ENCODE assay signal across 24 mouse cellular contexts in the genomic region with DNA sequence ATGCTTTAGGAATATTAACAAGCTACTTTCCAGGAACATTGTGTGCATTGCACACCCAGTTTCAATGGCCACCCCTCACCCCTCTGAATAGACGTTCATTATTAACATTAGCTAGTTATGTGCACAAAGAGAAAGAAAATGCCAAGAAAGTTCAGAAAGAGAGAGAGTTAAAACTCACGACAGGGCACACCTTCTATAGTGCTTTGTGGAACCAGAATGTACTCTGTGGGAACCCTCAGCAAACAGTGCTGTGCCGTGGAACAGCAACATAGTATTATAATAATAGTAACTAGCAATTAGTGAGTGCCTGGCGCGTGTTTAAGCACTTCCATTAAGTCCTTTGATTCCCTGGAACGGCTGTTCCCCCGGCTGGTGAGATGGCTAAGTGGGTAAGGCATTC. TPM values are rescaled to one million over a fixed set of nuclear protein-coding genes. Genes with fewer than 3 reads are reported as not detected.
DNase-seq lines count a peak whose midpoint lies in the region; ATAC-seq lines count a peak whose summit lies in the region.
"Had no signal": no experiment of that assay in that cellular context is flagged by ENCODE, and none has a peak within 500 bp of the region (broad histone marks: within the 10 kb centered on the region; RNA-seq: fewer than 3 reads in every experiment).

No protein-coding gene starts in this region.

- no peaks in the 10 kb centered on the region for H3K36me3 ChIP-seq in forebrain, embryonic 13.5 days (ENCODE audit: poor library complexity, severe bottlenecking)
- H3K36me3 ChIP-seq in forebrain, embryonic 11.5 days (ENCODE audit: control insufficient read depth, insufficient read depth, low read length) = no peaks in the 10 kb centered on the region
- no peaks in the 10 kb centered on the region for H3K36me3 ChIP-seq in forebrain, embryonic 16.5 days (ENCODE audit: control insufficient read depth, insufficient read depth)
- H3K36me3 ChIP-seq in forebrain, embryonic 12.5 days (replicated peaks) = no peaks in the 10 kb centered on the region
- H3K36me3 ChIP-seq: embryonic facial prominence, embryonic 13.5 days; embryonic facial prominence, embryonic 15.5 days; G1E had no signal

- H3K27ac ChIP-seq in forebrain, embryonic 13.5 days = no peak overlapping the region
- no peak overlapping the region for H3K27ac ChIP-seq in forebrain, embryonic 11.5 days (ENCODE audit: low read depth, low read length)
- H3K27ac ChIP-seq in forebrain, embryonic 16.5 days (ENCODE audit: low read length) = no peak overlapping the region
- H3K27ac ChIP-seq in forebrain, embryonic 12.5 days = no peak overlapping the region
- H3K27ac ChIP-seq: embryonic facial prominence, embryonic 13.5 days; embryonic facial prominence, embryonic 15.5 days; gastrocnemius, adult 2 months had no signal

- H3K9me3 ChIP-seq in forebrain, embryonic 13.5 days (replicated peaks) = no peaks in the 10 kb centered on the region
- H3K9me3 ChIP-seq in forebrain, embryonic 11.5 days (ENCODE audit: control insufficient read depth, low read length) = no peaks in the 10 kb centered on the region
- H3K9me3 ChIP-seq in forebrain, embryonic 16.5 days (ENCODE audit: control insufficient read depth, low read length) = no peaks in the 10 kb centered on the region
- no peaks in the 10 kb centered on the region for H3K9me3 ChIP-seq in forebrain, embryonic 12.5 days
- H3K9me3 ChIP-seq: embryonic facial prominence, embryonic 13.5 days; embryonic facial prominence, embryonic 15.5 days; G1E had no signal

- peaks cover 52% of the 10 kb centered on the region for H3K27me3 ChIP-seq in forebrain, embryonic 13.5 days
- peaks cover 9% of the 10 kb centered on the region for H3K27me3 ChIP-seq in forebrain, embryonic 11.5 days (ENCODE audit: control insufficient read depth, insufficient read depth, low read length)
- H3K27me3 ChIP-seq in forebrain, embryonic 16.5 days (replicated peaks; ENCODE audit: control insufficient read depth, insufficient read depth, low read length) = peaks cover 12% of the 10 kb centered on the region
- H3K27me3 ChIP-seq in forebrain, embryonic 12.5 days = peaks cover 61% of the 10 kb centered on the region

- no peak for DNase-seq in forebrain, embryonic 11.5 days (ENCODE audit: low spot score)
- peak; percentile 45 for DNase-seq in brain, adult 2 months (ENCODE audit: low read depth, low spot score)
- DNase-seq in embryo, embryonic 10.5 days (ENCODE audit: low spot score) = no peak
- DNase-seq: adrenal gland, adult 8-10 months; adrenal gland, postnatal 14 days; adrenal gland, postnatal 36 days; B cell, adult 2 months; cerebellum, adult 11-12 months; cerebellum, adult 2 months; cerebellum, adult 9-10 months; cerebellum, postnatal 10 days; cerebellum, postnatal 25 days; embryo, embryonic 11 days; gastrocnemius, adult 2 months had no signal

- 8% methylated on average over 7 of the region's 7 CpGs for WGBS in forebrain, embryonic 13.5 days
- WGBS in forebrain, embryonic 11.5 days = 26% methylated on average over 7 of the region's 7 CpGs
- 6% methylated on average over 7 of the region's 7 CpGs for WGBS in forebrain, embryonic 16.5 days
- WGBS in forebrain, embryonic 12.5 days = 16% methylated on average over 7 of the region's 7 CpGs

- ATAC-seq in forebrain, embryonic 13.5 days = peak; percentile 50; the same call in 1 of the 2 replicates
- no peak; the same call in 1 of the 2 replicates for ATAC-seq in forebrain, embryonic 11.5 days (replicated peaks; ENCODE audit: low FRiP score)
- ATAC-seq in forebrain, embryonic 16.5 days = peak; percentile 25; the same call in 1 of the 2 replicates
- ATAC-seq in forebrain, embryonic 12.5 days (ENCODE audit: low FRiP score) = no peak; the same call in 1 of the 2 replicates
- ATAC-seq: activated CD4-positive, CD25-positive, alpha-beta regulatory T cell, adult 4 months; CD4-positive, CD25-positive, alpha-beta regulatory T cell, adult 4 months; Patski had no signal

- no peak overlapping the region for H3K4me3 ChIP-seq in forebrain, embryonic 13.5 days
- H3K4me3 ChIP-seq in forebrain, embryonic 11.5 days (ENCODE audit: low read depth, low read length) = no peak overlapping the region
- no peak overlapping the region for H3K4me3 ChIP-seq in forebrain, embryonic 16.5 days (replicated peaks; ENCODE audit: low read length)
- no peak overlapping the region for H3K4me3 ChIP-seq in forebrain, embryonic 12.5 days (replicated peaks)
- H3K4me3 ChIP-seq: embryonic facial prominence, embryonic 13.5 days; embryonic facial prominence, embryonic 15.5 days; erythroblast, embryonic 14.5 days; gastrocnemius, adult 2 months had no signal

- peaks cover 33% of the 10 kb centered on the region for H3K4me1 ChIP-seq in forebrain, embryonic 13.5 days
- H3K4me1 ChIP-seq in forebrain, embryonic 11.5 days (replicated peaks; ENCODE audit: control insufficient read depth, insufficient read depth, low read length) = peaks cover 10% of the 10 kb centered on the region; the same call in 1 of the 2 replicates
- H3K4me1 ChIP-seq in forebrain, embryonic 16.5 days (replicated peaks; ENCODE audit: control insufficient read depth, insufficient read depth, low read length) = peaks cover 21% of the 10 kb centered on the region
- H3K4me1 ChIP-seq in forebrain, embryonic 12.5 days = peaks cover 30% of the 10 kb centered on the region

- no peak overlapping the region for H3K4me2 ChIP-seq in forebrain, embryonic 13.5 days
- no peak overlapping the region for H3K4me2 ChIP-seq in forebrain, embryonic 11.5 days (ENCODE audit: low read depth, low read length, severe bottlenecking)
- H3K4me2 ChIP-seq in forebrain, embryonic 16.5 days (ENCODE audit: low read length) = no peak overlapping the region
- H3K4me2 ChIP-seq in forebrain, embryonic 12.5 days = no peak overlapping the region
- H3K4me2 ChIP-seq: embryonic facial prominence, embryonic 13.5 days; embryonic facial prominence, embryonic 15.5 days had no signal

- no peak overlapping the region for H3K9ac ChIP-seq in forebrain, embryonic 13.5 days
- no peak overlapping the region for H3K9ac ChIP-seq in forebrain, embryonic 11.5 days (ENCODE audit: low read length)
- H3K9ac ChIP-seq in forebrain, embryonic 16.5 days (replicated peaks; ENCODE audit: low read depth, low read length) = no peak overlapping the region
- no peak overlapping the region for H3K9ac ChIP-seq in forebrain, embryonic 12.5 days
- H3K9ac ChIP-seq: embryonic facial prominence, embryonic 13.5 days; embryonic facial prominence, embryonic 15.5 days had no signal

RNA-seq across cellular contexts. Expression of a gene that starts 4.3 kb away (rescaled TPM):
- 0.15 and 0.23 TPM in 2 replicates for polyA plus RNA-seq in forebrain, embryonic 13.5 days (2015; fragmentation: Nextera tagmentation; extraction: Ambion mirVana)
- polyA plus RNA-seq in forebrain, embryonic 11.5 days (2014; fragmentation: Nextera tagmentation; extraction: Ambion mirVana) = 0.31 and 0.64 TPM in 2 replicates
- polyA plus RNA-seq in forebrain, embryonic 16.5 days (2015; fragmentation: Nextera tagmentation; extraction: Ambion mirVana) = 0.36 and 1.0 TPM in 2 replicates
- polyA plus RNA-seq in forebrain, embryonic 12.5 days (2016; fragmentation: Nextera tagmentation; extraction: Ambion mirVana) = 0.38 and 0.41 TPM in 2 replicates
- polyA plus RNA-seq: activated CD4-positive, CD25-positive, alpha-beta regulatory T cell, adult 4 months; CD4-positive, CD25-positive, alpha-beta regulatory T cell, adult 4 months; erythroblast, embryonic 14.5 days; G1E had no signal

RNA-seq across cellular contexts. Expression of a gene that starts 32.4 kb away (rescaled TPM):
- polyA plus RNA-seq in forebrain, embryonic 13.5 days (2015; fragmentation: Nextera tagmentation; extraction: Ambion mirVana) = 68.4 and 78.9 TPM in 2 replicates
- 69.4 and 71.9 TPM in 2 replicates for polyA plus RNA-seq in forebrain, embryonic 11.5 days (2014; fragmentation: Nextera tagmentation; extraction: Ambion mirVana)
- 77.9 and 78.6 TPM in 2 replicates for polyA plus RNA-seq in forebrain, embryonic 16.5 days (2015; fragmentation: Nextera tagmentation; extraction: Ambion mirVana)
- polyA plus RNA-seq in forebrain, embryonic 12.5 days (2016; fragmentation: Nextera tagmentation; extraction: Ambion mirVana) = 73.8 and 78.2 TPM in 2 replicates

RNA-seq across cellular contexts. Expression of a gene that starts 42.2 kb away (rescaled TPM):
- polyA plus RNA-seq in forebrain, embryonic 13.5 days (2015; fragmentation: Nextera tagmentation; extraction: Ambion mirVana) = 146 and 148 TPM in 2 replicates
- polyA plus RNA-seq in forebrain, embryonic 11.5 days (2014; fragmentation: Nextera tagmentation; extraction: Ambion mirVana) = 190 and 196 TPM in 2 replicates
- polyA plus RNA-seq in forebrain, embryonic 16.5 days (2015; fragmentation: Nextera tagmentation; extraction: Ambion mirVana) = 124 and 142 TPM in 2 replicates
- 169 and 173 TPM in 2 replicates for polyA plus RNA-seq in forebrain, embryonic 12.5 days (2016; fragmentation: Nextera tagmentation; extraction: Ambion mirVana)

RNA-seq across cellular contexts. Expression of a gene that starts 46.3 kb away (rescaled TPM):
- polyA plus RNA-seq in forebrain, embryonic 13.5 days (2015; fragmentation: Nextera tagmentation; extraction: Ambion mirVana) = 50.0 and 51.5 TPM in 2 replicates
- 65.8 and 75.0 TPM in 2 replicates for polyA plus RNA-seq in forebrain, embryonic 11.5 days (2014; fragmentation: Nextera tagmentation; extraction: Ambion mirVana)
- polyA plus RNA-seq in forebrain, embryonic 16.5 days (2015; fragmentation: Nextera tagmentation; extraction: Ambion mirVana) = 45.4 and 49.5 TPM in 2 replicates
- 60.4 and 61.5 TPM in 2 replicates for polyA plus RNA-seq in forebrain, embryonic 12.5 days (2016; fragmentation: Nextera tagmentation; extraction: Ambion mirVana)

Comparison
In these comparisons a context has a peak if more than half of its experiments do, and no peak if none do; other contexts are left out.
1. ATAC-seq: peak in forebrain, embryonic 13.5 days (single experiment) and forebrain, embryonic 16.5 days (single experiment); none in forebrain, embryonic 11.5 days (single experiment) and forebrain, embryonic 12.5 days (single experiment).